Mouse (Mus musculus) ES-Bruce4 (cell line): Measurements from ENCODE around the gene Moap1. TPM values are rescaled to one million over a fixed set of nuclear protein-coding genes. Genes with fewer than 3 reads are reported as not detected.

Source experiments
- H3K27ac ChIP-seq: 2 replicates; pipeline ENCODE4 v1.5.1; 2012; ENCODE audit warnings: low read length, inconsistent platforms; ENCODE audit not compliant: insufficient read depth
- H3K27me3 ChIP-seq: 2 replicates; pipeline ENCODE4 v1.6.1; 2012; ENCODE audit warnings: mild to moderate bottlenecking, low read length, inconsistent platforms; ENCODE audit not compliant: control insufficient read depth, poor library complexity, insufficient read depth, severe bottlenecking
- H3K36me3 ChIP-seq: 2 replicates; pipeline ENCODE4 v1.6.1; 2012; ENCODE audit warnings: inconsistent platforms, mild to moderate bottlenecking, low read length, moderate library complexity; ENCODE audit not compliant: control insufficient read depth, poor library complexity, insufficient read depth, severe bottlenecking
- H3K4me1 ChIP-seq: one replicate; pipeline ENCODE4 v1.8.1; 2011; ENCODE audit warnings: low read length; ENCODE audit not compliant: control insufficient read depth, insufficient read depth
- H3K4me3 ChIP-seq: 2 replicates; pipeline ENCODE4 v1.5.1; 2011; ENCODE audit warnings: low read depth, mild to moderate bottlenecking, low read length
- H3K9ac ChIP-seq: 2 replicates; pipeline ENCODE4 v1.6.1; 2012; ENCODE audit warnings: low read depth, mild to moderate bottlenecking, inconsistent platforms; ENCODE audit not compliant: poor library complexity, severe bottlenecking
- H3K9me3 ChIP-seq: replicated peaks from 2 replicates; pipeline ENCODE4 v1.6.1; 2012; ENCODE audit warnings: mild to moderate bottlenecking, low read length, inconsistent platforms; ENCODE audit not compliant: control insufficient read depth, poor library complexity, insufficient read depth, severe bottlenecking
- CTCF ChIP-seq: IDR thresholded peaks from one replicate; pipeline ENCODE4 v1.8.1; 2011; ENCODE audit warnings: low read depth, low read length
- EP300 ChIP-seq: IDR thresholded peaks from 2 replicates; pipeline ENCODE4 v1.6.1; 2011; ENCODE audit warnings: low read depth, low read length; ENCODE audit not compliant: insufficient read depth
- POLR2A ChIP-seq: IDR thresholded peaks from one replicate; pipeline ENCODE4 v1.8.1; 2011; ENCODE audit warnings: low read length; ENCODE audit not compliant: insufficient read depth
- polyA plus RNA-seq: library from polyadenylated mRNA; stranded (reverse); fragments of >200 nt; gene quantifications from 2 replicates; pipeline ENCODE4 v1.2.4, GENCODE M21; 2011; ENCODE audit warnings: low read depth; ENCODE audit not compliant: missing spikeins, insufficient read depth, insufficient read length

Moap1 gene
- polyA plus RNA-seq, 1 experiment = 6.7 TPM

DNA sequence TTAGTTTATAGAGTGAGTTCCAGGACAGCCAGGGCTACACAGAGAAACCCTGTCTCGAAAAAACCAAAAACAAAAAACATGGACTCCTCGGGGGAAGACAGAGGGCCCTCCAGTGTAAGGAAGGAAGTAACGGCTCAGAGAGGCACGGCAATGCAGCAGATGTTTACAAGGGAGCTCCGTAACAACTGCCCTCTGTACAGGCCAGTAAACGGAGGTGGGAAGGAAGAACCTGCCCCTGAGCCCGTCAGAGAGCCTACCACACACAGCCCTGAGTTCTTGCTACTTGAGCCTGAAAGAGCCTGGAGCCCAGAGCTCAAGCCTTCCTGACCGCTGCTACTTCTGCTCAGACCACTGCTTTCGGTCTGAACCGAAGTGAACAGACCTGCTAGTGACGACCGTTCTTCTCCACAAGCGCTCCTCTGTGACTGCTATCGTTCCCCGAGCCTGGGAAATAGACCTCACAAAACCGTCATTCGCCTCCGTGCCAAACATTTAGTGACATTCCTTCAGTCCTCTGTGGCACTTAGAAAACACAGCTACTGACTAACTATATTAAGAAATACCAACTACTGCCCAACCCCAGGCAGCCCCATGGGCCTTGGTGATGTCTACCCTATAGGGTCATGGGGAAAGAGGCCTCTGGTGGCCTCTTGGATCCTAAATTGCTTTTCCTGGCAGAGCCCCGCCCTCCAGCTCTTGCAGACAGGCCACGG lies 30.2 kb downstream of the Moap1 start:
- H3K9me3 ChIP-seq = no peaks in the 10 kb centered on the region
- peaks cover 18% of the 10 kb centered on the region for H3K4me1 ChIP-seq
- H3K4me3 ChIP-seq = peak overlapping the region; percentile 10
- H3K36me3 ChIP-seq = no peaks in the 10 kb centered on the region
- no peaks in the 10 kb centered on the region for H3K27me3 ChIP-seq
- peak overlapping the region; percentile 85 for H3K27ac ChIP-seq
- peak overlapping the region; percentile 24 for H3K9ac ChIP-seq
- no peak for TF ChIP-seq CTCF
- TF ChIP-seq EP300 = no peak
- no peak for TF ChIP-seq POLR2A

- Histone ChIP-seq H3K4me3 (no peak overlapping the region), H3K9me3 (no peaks in the 10 kb centered on the region), H3K9ac (no peak overlapping the region), H3K4me1 (peaks cover 22% of the 10 kb centered on the region), H3K36me3 (no peaks in the 10 kb centered on the region), H3K27ac (0 out of 2 replicates have a peak overlapping the region, but pooled peaks have one; percentile 41), H3K27me3 (no peaks in the 10 kb centered on the region)
- TF ChIP-seq POLR2A (no peak), CTCF (no peak), EP300 (no peak)
Measured at GRCm38 (mm10) chr12:102710851-102711375, 32.5 kb downstream of the Moap1 start.

DNA sequence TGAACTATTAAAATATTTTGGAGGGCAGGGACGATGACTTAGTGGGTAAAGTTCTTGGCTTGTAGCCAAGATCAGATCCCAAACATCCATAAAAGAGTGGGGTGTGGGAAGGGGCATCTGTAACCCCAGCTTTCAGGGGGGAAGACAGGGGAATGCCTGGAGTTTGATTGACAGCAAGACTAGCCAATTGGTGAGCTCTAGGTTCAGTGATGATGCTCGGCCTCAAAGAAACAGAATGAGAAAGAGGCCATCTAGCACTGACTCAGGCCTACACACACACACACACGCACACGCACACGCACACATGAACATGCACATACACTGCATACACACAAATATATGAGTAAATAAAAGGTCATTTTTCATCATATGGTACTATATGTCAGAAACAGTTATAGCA lies 33.6 kb downstream of the Moap1 start:
- Histone ChIP-seq H3K27ac (no peak overlapping the region), H3K9ac (no peak overlapping the region), H3K9me3 (no peaks in the 10 kb centered on the region), H3K36me3 (no peaks in the 10 kb centered on the region), H3K27me3 (no peaks in the 10 kb centered on the region), H3K4me1 (peaks cover 22% of the 10 kb centered on the region), H3K4me3 (no peak overlapping the region)
- TF ChIP-seq POLR2A (no peak), EP300 (no peak), CTCF (no peak)

- Histone ChIP-seq H3K27me3 (no peaks in the 10 kb centered on the region), H3K36me3 (no peaks in the 10 kb centered on the region), H3K4me1 (peaks cover 17% of the 10 kb centered on the region), H3K4me3 (no peak overlapping the region), H3K9ac (no peak overlapping the region), H3K9me3 (no peaks in the 10 kb centered on the region), H3K27ac (peak overlapping the region; percentile 80; the same call in 1 of the 2 replicates)
- peak; percentile 63 for TF ChIP-seq CTCF
- no peak for TF ChIP-seq EP300
Measured at GRCm38 (mm10) chr12:102708220-102708619, 35.2 kb downstream of the Moap1 start.

DNA sequence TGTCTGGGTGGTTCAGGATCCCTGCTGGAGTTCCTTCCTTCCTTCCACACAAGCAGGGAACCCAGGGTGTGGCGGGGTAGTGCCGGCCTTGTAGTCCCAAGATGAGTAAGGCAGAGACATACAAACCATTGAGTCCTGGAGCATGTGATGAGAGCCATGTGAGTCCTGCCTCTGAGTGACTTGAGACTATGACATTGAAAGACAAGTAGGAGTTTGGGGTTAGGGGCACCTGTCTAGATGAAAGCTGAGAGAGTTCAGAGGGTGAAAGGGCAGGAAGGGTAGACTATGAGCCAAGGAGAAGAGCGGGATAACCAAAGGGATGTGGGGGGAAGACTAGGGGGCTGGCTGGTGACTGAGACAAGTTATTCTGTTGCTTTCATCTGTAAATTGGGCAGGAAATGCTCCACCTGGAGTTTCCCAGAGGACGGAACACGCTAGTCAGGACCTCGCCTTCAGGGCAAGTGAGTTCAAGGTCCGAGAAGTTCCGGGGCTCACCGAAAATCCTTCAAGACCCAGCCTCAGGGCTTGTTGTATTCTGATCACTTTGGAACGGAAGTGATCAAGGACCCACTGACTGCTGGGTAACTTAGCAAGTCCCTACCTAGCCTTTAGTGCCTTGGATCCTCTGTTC lies 36.5 kb downstream of the Moap1 start:
- Histone ChIP-seq H3K36me3 (no peaks in the 10 kb centered on the region), H3K27ac (peak overlapping the region; percentile 80), H3K4me1 (peaks cover 17% of the 10 kb centered on the region), H3K9me3 (no peaks in the 10 kb centered on the region), H3K27me3 (no peaks in the 10 kb centered on the region), H3K9ac (no peak overlapping the region), H3K4me3 (no peak overlapping the region)
- TF ChIP-seq EP300 = peak; percentile 92
- TF ChIP-seq POLR2A = no peak
